Mouse (Mus musculus) cerebellum, adult (tissue): ENCODE measurements around the gene Tldc2.

Source experiments
- ATAC-seq: cut with Nextera tagmentation; 2 replicates; pipeline ENCODE4 v1.9.2; 2017; ENCODE audit warnings: mild to moderate bottlenecking, moderate library complexity, mixed read lengths; ENCODE audit not compliant: insufficient number of reproducible peaks, low FRiP score, low TSS enrichment

Gene Tldc2

DNA sequence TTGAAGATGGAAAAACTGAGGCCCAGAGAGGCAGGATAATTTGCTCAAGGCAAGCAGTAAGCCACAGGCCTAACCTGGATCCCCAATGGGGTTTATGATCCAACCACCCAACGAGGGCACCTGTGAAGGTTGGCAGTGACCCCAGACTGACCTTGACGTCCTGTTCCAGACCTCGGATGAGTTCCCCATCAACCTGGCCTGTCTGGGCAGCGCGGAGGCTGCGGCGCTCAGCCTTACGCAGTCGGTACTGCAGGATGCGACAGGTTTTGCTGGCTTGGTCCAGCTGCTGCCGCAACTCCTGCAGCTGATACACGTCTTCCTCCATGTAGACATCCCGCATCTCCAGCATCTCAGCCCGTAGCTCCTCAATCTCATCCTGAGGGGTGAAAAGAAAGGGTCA lies 26.8 kb upstream of the Tldc2 start:
- no peak for ATAC-seq

DNA sequence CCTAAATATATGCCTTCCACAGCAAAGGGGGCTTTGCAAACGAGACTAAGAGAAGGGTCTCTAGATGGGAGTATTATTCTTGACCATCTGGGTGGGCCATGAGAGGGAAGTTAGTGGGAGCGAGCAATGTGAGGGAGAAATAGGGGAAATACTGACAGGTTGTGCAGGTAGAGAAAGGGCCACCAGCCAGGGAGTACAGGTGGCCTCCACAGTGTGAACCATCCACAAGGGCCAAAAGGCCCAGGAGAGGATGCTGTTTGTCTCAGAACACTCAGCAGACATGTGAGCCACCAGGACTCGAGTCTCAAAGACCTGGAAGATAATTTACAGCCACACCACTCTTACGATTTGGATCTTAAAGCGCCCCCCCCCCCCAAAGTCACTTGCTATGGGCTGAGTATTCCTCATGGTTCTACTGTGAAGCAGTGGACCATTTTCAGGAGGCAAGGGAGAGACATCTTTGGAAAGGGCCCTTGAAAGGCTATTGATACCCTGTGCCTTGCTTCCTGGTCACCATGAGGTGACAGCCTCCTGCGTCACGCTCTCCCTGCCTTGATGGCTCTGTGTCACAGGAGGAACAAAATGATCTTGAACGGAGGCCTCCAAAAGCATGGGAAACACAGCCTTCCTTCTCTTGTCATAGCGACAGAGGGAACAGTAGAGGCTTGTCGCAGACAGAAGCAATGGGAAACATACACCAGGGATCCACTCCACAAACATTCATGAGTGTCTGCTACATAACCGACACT lies 26.1 kb upstream of the Tldc2 start:
- peak; percentile 73 for ATAC-seq

- 0 out of 2 replicates have a peak, but pooled peaks have one; percentile 9 for ATAC-seq
Observed at GRCm38 (mm10) chr2:157063241-157063700, 23.6 kb upstream of the Tldc2 start.

- no peak for ATAC-seq
Observed at GRCm38 (mm10) chr2:157064136-157064535, 22.7 kb upstream of the Tldc2 start.

- no peak for ATAC-seq
Observed at GRCm38 (mm10) chr2:157064978-157065878, 21.6 kb upstream of the Tldc2 start.

DNA sequence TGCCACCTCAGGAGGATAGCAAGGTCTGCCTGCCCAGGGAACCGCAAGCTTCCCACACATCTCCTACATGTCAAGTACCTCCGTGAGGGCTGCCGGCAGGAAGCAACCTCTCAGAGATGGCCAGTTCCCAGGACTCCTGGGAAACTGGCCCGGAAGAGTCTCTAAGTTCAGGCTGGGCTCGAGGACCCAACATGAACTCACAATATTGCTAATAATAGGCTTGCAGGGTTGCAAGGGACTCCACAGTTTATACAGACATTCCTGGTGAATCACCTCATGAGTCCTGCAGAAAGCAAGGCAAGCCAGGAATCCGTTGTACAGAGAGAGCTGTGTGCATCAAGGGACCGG lies 21.0 kb upstream of the Tldc2 start:
- ATAC-seq, result no peak

- ATAC-seq, result no peak
Observed at GRCm38 (mm10) chr2:157066731-157067430, 20.0 kb upstream of the Tldc2 start.

GRCm38 (mm10) chr2:157068701-157069354 lies 18.0 kb upstream of the Tldc2 start:
- ATAC-seq, result peak; percentile 4; the same call in 1 of the 2 replicates

DNA sequence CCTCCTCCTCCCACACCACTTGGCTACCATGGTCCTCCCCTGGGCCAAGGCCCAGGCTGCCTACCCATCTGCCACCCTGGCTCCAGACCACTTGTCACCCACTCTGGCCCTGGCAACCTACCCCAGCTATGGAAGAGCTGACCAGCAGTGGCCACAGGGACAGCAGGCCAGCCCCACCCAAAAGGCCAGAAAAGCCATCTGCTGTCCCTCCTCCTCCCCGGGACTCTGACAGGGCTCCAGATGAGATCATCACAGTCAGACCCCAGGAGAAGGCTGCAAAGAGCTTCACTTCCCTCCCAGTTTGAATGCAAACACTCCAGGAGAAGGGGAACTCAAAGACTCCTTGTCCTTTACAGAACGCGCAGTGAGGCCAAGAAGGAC lies 17.5 kb upstream of the Tldc2 start:
- peak; percentile 87 for ATAC-seq

GRCm38 (mm10) chr2:157069755-157070315 lies 17.0 kb upstream of the Tldc2 start:
- 0 out of 2 replicates have a peak, but pooled peaks have one; percentile 2 for ATAC-seq

GRCm38 (mm10) chr2:157070365-157070764 lies 16.5 kb upstream of the Tldc2 start:
- ATAC-seq, result no peak

DNA sequence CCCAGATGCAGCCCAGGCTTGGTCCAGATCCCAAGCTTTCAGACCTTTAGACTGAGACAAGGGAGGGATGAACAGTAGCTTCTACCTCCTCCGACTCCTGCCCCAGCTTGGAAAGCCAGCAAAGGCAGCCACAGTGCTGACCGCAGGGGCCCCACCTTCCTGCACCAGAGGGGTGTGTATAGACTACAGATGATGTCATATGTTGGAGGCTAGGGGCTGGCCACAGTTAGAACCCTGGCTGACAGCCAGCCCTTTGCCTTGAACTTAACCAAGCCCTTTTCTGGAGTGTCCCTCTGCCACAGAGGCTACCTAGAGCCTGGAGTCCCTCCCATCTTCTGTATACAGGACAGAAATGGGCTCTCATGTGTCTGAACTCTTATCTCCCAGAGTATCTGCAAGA lies 15.3 kb upstream of the Tldc2 start:
- ATAC-seq, result no peak

DNA sequence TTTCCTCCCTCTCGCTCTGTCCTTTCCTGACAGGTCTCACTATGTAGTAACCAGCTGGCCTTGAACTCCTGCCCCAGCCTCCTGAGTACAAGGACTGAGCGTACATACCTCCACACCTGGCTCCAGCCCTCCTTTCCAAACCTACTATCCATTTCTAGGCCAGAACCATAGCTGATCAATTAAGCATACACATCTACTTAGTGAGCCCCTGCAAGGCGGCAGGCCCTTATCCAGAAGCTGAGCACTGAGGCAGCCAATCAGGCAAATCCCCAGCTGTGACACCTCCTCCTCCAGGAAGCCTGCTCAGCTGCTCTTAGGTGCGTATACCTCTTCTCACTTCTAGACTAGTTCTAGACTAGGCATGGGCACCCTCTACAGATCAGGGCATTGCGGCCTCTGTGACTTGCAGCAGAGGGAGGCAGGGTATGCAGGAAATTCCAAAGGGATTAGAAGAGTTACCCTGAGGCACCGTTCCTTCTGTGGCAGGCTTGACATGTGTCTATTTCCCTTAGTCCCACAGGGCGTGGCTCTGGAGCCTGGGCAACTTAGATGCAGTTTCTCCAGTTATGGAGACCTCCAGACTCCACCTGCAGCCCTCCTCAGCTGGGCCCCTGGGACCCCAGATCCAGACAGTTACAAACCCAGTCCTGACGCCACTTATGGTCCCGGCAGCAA lies 14.4 kb upstream of the Tldc2 start:
- ATAC-seq, result no peak

DNA sequence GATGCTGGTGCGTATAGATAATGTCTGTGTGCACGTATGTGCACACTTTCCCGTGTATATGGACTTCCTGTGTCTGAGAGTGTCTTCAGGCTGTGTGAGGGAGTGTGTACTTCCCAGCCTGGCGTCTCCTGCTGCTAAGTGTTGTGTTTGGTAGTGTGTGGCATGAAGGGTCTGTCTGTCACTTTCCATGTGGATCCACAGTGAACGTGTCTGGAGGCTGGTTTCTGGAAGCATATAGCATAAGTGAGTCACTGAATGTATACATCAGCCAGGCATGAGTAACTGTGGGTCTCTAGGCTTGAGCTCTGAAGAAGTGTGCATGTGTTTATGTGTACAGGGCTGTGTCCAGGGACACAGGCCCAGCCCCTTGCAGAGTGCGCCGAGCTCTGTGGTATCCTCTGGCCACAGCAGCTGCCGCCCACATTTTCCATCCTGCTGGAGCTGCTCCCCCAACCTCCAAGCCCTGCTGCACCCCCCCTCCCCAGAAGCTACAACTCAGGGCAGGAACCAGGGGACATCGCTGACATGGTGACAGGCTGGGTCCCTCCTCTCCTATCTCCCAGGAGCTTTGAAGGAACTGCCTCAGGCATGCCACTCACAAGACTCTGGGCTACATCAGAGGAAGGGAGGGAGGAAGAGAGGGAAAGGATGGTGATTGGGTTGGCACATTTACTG lies 13.3 kb upstream of the Tldc2 start:
- no peak for ATAC-seq

GRCm38 (mm10) chr2:157074186-157074724 lies 12.6 kb upstream of the Tldc2 start:
- 0 out of 2 replicates have a peak, but pooled peaks have one; percentile 0 for ATAC-seq

DNA sequence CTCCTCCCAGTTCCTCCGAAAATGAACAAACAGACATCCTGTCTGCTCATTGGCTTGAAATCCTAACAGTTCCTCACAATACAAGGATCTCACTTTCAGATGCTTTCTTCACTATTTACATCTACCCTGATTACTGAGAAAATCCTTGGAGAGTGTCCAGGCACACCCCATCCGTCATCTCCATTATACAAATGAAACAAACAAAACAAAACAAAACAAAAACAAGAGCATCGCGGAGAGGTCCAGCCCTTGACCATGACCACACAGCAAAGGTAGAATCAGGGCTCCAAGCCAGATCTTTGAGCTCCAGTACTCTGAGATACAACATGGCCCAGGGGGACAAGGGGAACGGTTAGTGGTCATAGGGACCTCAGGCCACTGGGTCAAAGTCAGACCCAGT lies 12.1 kb upstream of the Tldc2 start:
- no peak for ATAC-seq

DNA sequence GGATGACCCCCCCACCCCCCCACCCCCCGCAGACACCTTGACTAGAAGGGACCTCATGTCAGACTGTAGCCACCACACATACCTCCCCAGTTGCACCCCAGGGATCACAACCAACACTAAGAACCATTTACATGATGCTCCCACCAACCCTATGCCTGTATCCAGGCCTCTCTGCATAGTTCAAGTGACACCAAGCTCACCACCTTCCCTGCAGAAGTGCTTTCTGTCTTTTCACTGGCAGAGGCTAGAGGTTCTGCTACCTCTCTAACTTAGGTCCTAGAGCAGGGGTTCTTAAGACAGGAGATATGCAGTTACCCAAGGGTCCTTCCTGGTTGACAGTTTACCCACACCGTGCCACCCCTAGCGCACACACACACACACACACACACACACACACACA lies 11.6 kb upstream of the Tldc2 start:
- ATAC-seq, result no peak

DNA sequence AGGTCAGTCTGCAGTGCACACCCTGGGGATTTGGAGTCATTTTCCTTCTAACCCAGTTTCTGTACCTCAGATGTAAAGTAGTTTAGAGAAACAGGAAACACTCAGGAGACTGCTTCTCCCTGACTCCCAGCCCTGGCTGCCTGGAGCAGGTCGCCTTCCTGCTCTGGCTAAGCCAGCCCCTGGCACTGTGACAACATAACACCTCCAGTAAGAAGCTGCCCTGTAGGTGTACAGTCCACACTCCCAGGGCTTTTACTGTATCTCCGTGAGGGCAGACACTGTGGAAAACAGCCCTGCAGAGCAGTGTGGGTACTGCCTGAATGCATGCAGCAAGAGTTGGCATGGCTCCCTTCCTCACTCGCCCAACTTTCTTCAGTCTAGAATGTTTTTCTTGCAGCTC lies 11.2 kb upstream of the Tldc2 start:
- 0 out of 2 replicates have a peak, but pooled peaks have one; percentile 22 for ATAC-seq

GRCm38 (mm10) chr2:157076585-157076984 lies 10.3 kb upstream of the Tldc2 start:
- ATAC-seq, result no peak
